Mouse (Mus musculus) stomach, postnatal 0 days (tissue): ENCODE results near the gene Bbs2.
"Not testable (repeated sequence)": the region's sequence is repeated elsewhere in the genome, so short reads cannot be mapped to it uniquely, and the experiment has no call there.

Source experiments
- CTCF ChIP-seq: IDR thresholded peaks from 2 replicates; pipeline ENCODE4 v1.5.1; 2016; ENCODE audit warnings: antibody characterized with exemption, low read depth, mild to moderate bottlenecking, moderate library complexity
- EP300 ChIP-seq: optimal IDR thresholded peaks from 2 replicates; pipeline ENCODE3; 2016; ENCODE audit warnings: antibody characterized with exemption

- TF ChIP-seq CTCF, EP300: not testable (repeated sequence)
Measured at GRCm38 (mm10) chr8:94036541-94036940, 62.2 kb downstream of the Bbs2 start.
